Mouse (Mus musculus) right cerebral cortex, postnatal 36 days (tissue): ENCODE results near the gene Sipa1l3.

ENCODE experiments used
- DNase-seq, 2 experiments: peaks; one replicate each; pipeline ENCODE4 v3.0.0; 2022; ENCODE audit warnings: low spot score in 2 of 2, mixed read lengths in 1 of 2

The Sipa1l3 gene

GRCm38 (mm10) chr7:29305263-29305988 is 213.0 kb downstream of the Sipa1l3 start:
- DNase-seq = no peak

GRCm38 (mm10) chr7:29304463-29305262 is 213.8 kb downstream of the Sipa1l3 start:
- no peak for DNase-seq

GRCm38 (mm10) chr7:29303738-29304462 is 214.5 kb downstream of the Sipa1l3 start, which contains the start of gene Dpf1:
Gene Dpf1 (plus strand): TSS chr7:29303951.
- DNase-seq = peak; percentile 90 to 92

- no peak for DNase-seq
Measured at GRCm38 (mm10) chr7:29302641-29303040, 215.8 kb downstream of the Sipa1l3 start.

GRCm38 (mm10) chr7:29301127-29301566 is 217.3 kb downstream of the Sipa1l3 start:
- DNase-seq = no peak

GRCm38 (mm10) chr7:29296998-29297397 is 221.4 kb downstream of the Sipa1l3 start:
- DNase-seq = no peak

GRCm38 (mm10) chr7:29295861-29296647 is 222.4 kb downstream of the Sipa1l3 start:
- no peak for DNase-seq

- DNase-seq = no peak
Measured at GRCm38 (mm10) chr7:29294111-29294761, 224.2 kb downstream of the Sipa1l3 start.

- no peak for DNase-seq
Measured at GRCm38 (mm10) chr7:29293131-29294065, 225.0 kb downstream of the Sipa1l3 start.

- no peak for DNase-seq
Measured at GRCm38 (mm10) chr7:29292458-29293098, 225.9 kb downstream of the Sipa1l3 start.

- no peak for DNase-seq
Measured at GRCm38 (mm10) chr7:29291616-29292457, 226.6 kb downstream of the Sipa1l3 start.

- no peak for DNase-seq
Measured at GRCm38 (mm10) chr7:29290691-29291485, 227.6 kb downstream of the Sipa1l3 start.

GRCm38 (mm10) chr7:29289856-29290255 is 228.6 kb downstream of the Sipa1l3 start:
- DNase-seq = no peak

- DNase-seq = no peak
Measured at GRCm38 (mm10) chr7:29288942-29289638, 229.4 kb downstream of the Sipa1l3 start, which contains the start of gene Ppp1r14a. Gene Ppp1r14a (plus strand): TSS chr7:29289308.

GRCm38 (mm10) chr7:29288079-29288478 is 230.4 kb downstream of the Sipa1l3 start:
- no peak for DNase-seq

- DNase-seq = no peak
Measured at GRCm38 (mm10) chr7:29287481-29287880, 231.0 kb downstream of the Sipa1l3 start.

- no peak for DNase-seq
Measured at GRCm38 (mm10) chr7:29284523-29284922, 233.9 kb downstream of the Sipa1l3 start.
